Mouse (Mus musculus): ENCODE data around the gene 0610009B22Rik.

GRCm38 (mm10) chr11:51649111-51649888 is 39.4 kb downstream of the 0610009B22Rik start:
- TF ChIP-seq CTCF (IDR thresholded peaks at IDR 0.05; ENCODE audit: control insufficient read depth, insufficient read depth, low read length) (no peak), POLR2A (IDR thresholded peaks at IDR 0.05; ENCODE audit: borderline replicate concordance, control insufficient read depth, low read depth, low read length) (no peak)

Data from bone marrow, adult 2 months (tissue).